Mouse (Mus musculus) midbrain, embryonic 12.5 days (tissue): ENCODE measurements at regions not wholly inside any gene's neighbourhood (a gene's known extent, or its start where the extent isn't known, plus 50 kb on each side); places are given as distances from the start of the nearest gene placed in this dataset.

ENCODE experiments used
- ATAC-seq: fragments of 200-750 bp; cut with Nextera tagmentation; 2 replicates; pipeline ENCODE4 v1.8.0; 2017; ENCODE audit warnings: low read depth, moderate TSS enrichment, moderate library complexity; ENCODE audit not compliant: low FRiP score
- H3K27ac ChIP-seq: fragments of 300-500 bp; sonication (generic); replicated peaks from 2 replicates; pipeline ENCODE4 v1.5.1; 2016; ENCODE audit warnings: mild to moderate bottlenecking
- H3K27me3 ChIP-seq: fragments of 300-500 bp; sonication (generic); 2 replicates; pipeline ENCODE4 v1.6.1; 2016; ENCODE audit warnings: mild to moderate bottlenecking
- H3K36me3 ChIP-seq: fragments of 300-500 bp; sonication (generic); 2 replicates; pipeline ENCODE4 v1.6.1; 2016
- H3K4me1 ChIP-seq: fragments of 300-500 bp; sonication (generic); 2 replicates; pipeline ENCODE4 v1.6.1; 2016
- H3K4me2 ChIP-seq: fragments of 300-500 bp; sonication (generic); replicated peaks from 2 replicates; pipeline ENCODE4 v1.6.1; 2016; ENCODE audit warnings: mild to moderate bottlenecking, moderate library complexity
- H3K4me3 ChIP-seq: fragments of 300-500 bp; sonication (generic); 2 replicates; pipeline ENCODE4 v1.5.1; 2016; ENCODE audit warnings: mild to moderate bottlenecking
- H3K9ac ChIP-seq: fragments of 300-500 bp; sonication (generic); replicated peaks from 2 replicates; pipeline ENCODE4 v1.6.1; 2016; ENCODE audit warnings: mild to moderate bottlenecking, moderate library complexity
- H3K9me3 ChIP-seq: fragments of 300-500 bp; sonication (generic); 2 replicates; pipeline ENCODE4 v1.6.1; 2016; ENCODE audit warnings: mild to moderate bottlenecking
- WGBS: fragments of 180-500 bp; shearing (Covaris S2); methylation state at CpG from one replicate; pipeline ENCODE4 v1.1.7; 2016; 5-methylcytosine and 5-hydroxymethylcytosine counted together

DNA sequence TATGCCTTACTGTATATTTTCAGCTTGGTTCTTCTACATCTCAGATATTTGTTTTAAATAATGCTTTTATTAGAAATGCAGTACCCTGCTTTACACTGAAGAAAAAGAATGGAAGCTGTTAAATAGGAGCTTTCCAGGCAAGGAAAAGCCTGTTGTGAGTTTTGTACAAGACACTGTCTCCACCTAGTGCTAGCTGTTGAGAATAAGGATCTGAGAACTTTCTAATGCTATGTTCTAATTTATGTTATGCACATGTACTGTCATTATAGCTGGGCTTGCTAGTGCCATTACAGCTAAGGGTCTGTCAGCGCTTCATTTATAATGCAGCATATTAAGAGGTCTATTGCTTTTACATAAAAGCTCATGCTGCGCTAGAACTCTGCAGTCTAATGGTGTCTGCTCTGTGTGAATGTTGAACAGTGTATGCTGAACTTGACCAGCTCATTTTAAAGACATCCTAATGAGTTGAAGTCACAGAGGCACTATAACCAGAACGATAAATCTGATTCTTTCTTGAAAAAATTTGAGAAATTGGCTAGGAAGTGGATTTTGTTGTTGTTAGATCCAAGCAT is 315.4 kb upstream of the Dnajc24 start:
- Histone ChIP-seq H3K27ac (no peak overlapping the region), H3K36me3 (no peaks in the 10 kb centered on the region), H3K4me3 (no peak overlapping the region), H3K4me2 (no peak overlapping the region), H3K4me1 (no peaks in the 10 kb centered on the region), H3K27me3 (no peaks in the 10 kb centered on the region), H3K9ac (no peak overlapping the region), H3K9me3 (no peaks in the 10 kb centered on the region)
- no peak for ATAC-seq
- WGBS = 80% methylated on average over 3 of the region's 3 CpGs

DNA sequence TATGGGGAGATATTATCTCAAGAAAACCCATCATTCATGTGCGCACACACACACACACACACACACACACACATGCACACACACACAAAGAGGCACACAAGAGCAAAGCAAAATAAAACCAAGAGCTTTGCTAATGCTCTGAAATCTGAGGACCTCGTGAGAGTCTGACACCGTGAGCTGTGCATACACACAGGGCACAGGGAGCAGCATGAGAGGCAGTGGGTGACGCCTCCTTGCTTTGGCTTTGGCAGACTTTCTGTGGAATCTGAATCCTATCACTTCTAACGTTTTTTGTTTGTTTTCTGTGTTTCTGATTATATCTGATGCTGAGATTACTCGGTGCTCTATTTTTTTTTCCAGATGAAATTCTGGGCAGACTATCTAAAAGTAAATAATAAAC is 343.4 kb upstream of the Dnajc24 start:
- no peak for ATAC-seq
- 85% methylated on average over 6 of the region's 6 CpGs for WGBS

DNA sequence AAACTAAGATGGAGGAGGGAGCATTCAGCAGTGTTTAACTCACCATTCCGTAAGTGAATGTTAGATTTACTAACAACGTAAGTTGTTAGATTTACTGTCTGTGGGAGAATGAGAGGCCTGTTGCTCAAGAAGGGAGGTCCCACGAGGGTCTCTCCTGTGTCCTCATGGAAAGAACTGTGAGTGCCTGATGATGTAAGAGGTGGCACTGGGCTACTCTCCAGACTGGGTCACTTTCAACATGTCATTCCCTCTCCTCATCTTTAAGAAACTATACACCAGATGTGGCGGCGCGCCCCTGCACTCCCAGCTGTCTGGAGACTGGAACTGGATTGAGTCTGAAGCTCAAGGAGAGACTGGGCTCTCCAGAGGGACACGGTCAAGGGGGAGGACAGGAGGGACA is 343.9 kb upstream of the Dnajc24 start:
- Histone ChIP-seq H3K36me3 (no peaks in the 10 kb centered on the region), H3K27ac (no peak overlapping the region), H3K4me3 (no peak overlapping the region), H3K4me1 (no peaks in the 10 kb centered on the region), H3K27me3 (no peaks in the 10 kb centered on the region), H3K4me2 (no peak overlapping the region), H3K9me3 (no peaks in the 10 kb centered on the region), H3K9ac (no peak overlapping the region)
- 92% methylated on average over 7 of the region's 7 CpGs for WGBS
- no peak for ATAC-seq

More for the DNA sequence above, 343.4 kb upstream of the Dnajc24 start:
- no peak overlapping the region for H3K4me3 ChIP-seq
- H3K4me2 ChIP-seq = no peak overlapping the region
- no peaks in the 10 kb centered on the region for H3K36me3 ChIP-seq
- H3K27me3 ChIP-seq = no peaks in the 10 kb centered on the region
- H3K9me3 ChIP-seq = no peaks in the 10 kb centered on the region
- H3K9ac ChIP-seq = no peak overlapping the region
- H3K27ac ChIP-seq = no peak overlapping the region
- no peaks in the 10 kb centered on the region for H3K4me1 ChIP-seq

DNA sequence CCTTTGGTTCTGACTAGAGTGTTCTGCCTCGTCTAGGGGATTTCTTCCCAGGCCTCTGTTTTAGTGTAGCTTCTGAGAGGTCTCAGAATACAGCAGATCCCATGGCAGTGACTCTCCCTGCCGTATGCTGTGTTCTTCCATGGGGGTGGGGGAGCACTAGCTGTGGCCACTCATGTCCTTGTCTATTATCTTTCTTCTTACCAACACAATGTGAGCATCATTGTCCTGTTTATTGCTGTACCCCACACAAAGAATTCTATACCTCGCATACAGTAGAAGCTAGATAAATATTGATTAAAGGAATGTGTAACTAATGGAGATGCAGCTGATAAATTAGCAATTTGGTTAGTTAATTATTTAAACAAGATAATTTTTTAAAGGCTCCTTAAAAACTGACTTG is 337.5 kb upstream of the Mpped2 start:
- Histone ChIP-seq H3K9ac (no peak overlapping the region), H3K27me3 (no peaks in the 10 kb centered on the region), H3K4me2 (no peak overlapping the region), H3K9me3 (no peaks in the 10 kb centered on the region), H3K27ac (no peak overlapping the region), H3K4me1 (no peaks in the 10 kb centered on the region), H3K36me3 (no peaks in the 10 kb centered on the region), H3K4me3 (no peak overlapping the region)
- WGBS = 67% methylated on average over 3 of the region's 3 CpGs
- peak; percentile 65 for ATAC-seq

DNA sequence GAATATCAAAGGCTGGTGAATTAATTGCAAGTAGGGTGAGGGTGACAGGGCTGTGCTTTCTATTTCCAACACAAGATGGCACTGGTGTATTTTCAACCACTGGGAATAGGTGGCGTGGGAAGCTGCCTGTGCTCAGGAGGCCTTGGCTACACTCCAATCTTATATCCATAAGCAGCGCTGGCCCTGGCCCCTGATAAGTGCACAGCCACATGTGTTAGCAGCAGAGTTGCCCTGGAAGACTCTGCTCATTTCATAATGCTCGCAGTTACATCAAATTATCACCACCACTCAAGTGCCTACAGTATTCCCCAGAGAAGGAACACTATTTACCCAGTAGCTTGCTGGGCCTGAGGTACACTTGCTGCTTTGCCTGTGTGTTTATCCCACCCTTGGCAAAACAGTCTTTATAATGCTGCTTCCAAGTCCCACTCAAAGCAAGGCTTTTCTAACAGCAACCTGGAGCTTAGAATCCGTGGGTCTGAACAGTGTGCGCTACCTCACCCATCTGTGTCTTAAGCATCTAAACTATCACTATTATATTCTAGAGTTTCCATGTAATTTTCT is 337.0 kb upstream of the Mpped2 start:
- peak; percentile 94 for ATAC-seq
- H3K4me3 ChIP-seq = no peak overlapping the region
- H3K9ac ChIP-seq = no peak overlapping the region
- H3K36me3 ChIP-seq = no peaks in the 10 kb centered on the region
- no peaks in the 10 kb centered on the region for H3K4me1 ChIP-seq
- H3K27me3 ChIP-seq = no peaks in the 10 kb centered on the region
- no peak overlapping the region for H3K4me2 ChIP-seq
- H3K27ac ChIP-seq = no peak overlapping the region
- WGBS = 50% methylated on average over 5 of the region's 5 CpGs
- H3K9me3 ChIP-seq = no peaks in the 10 kb centered on the region

DNA sequence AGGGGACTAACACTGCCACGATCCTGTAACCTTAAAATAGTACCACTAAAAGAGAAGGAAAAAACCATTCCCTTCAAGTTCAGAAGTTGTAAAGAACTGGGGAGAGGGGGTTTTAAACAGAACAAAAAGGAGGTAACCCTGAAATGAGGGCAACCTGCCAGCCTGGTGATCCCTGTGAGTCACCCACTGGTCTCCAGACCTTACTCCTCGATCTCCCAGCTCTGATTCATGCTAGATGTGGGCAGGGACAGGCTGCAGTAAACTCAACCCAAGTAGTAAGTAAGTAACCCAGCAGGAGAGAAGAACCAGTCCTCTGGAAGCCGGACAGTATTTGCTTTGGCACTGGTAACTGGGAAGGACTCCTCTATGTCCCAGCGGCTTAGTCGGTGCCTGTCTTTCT is 324.4 kb upstream of the Mpped2 start:
- Histone ChIP-seq H3K9me3 (no peaks in the 10 kb centered on the region), H3K27me3 (no peaks in the 10 kb centered on the region), H3K27ac (no peak overlapping the region), H3K4me3 (no peak overlapping the region), H3K36me3 (no peaks in the 10 kb centered on the region), H3K9ac (no peak overlapping the region), H3K4me2 (no peak overlapping the region), H3K4me1 (no peaks in the 10 kb centered on the region)
- 89% methylated on average over 5 of the region's 5 CpGs for WGBS
- no peak for ATAC-seq

DNA sequence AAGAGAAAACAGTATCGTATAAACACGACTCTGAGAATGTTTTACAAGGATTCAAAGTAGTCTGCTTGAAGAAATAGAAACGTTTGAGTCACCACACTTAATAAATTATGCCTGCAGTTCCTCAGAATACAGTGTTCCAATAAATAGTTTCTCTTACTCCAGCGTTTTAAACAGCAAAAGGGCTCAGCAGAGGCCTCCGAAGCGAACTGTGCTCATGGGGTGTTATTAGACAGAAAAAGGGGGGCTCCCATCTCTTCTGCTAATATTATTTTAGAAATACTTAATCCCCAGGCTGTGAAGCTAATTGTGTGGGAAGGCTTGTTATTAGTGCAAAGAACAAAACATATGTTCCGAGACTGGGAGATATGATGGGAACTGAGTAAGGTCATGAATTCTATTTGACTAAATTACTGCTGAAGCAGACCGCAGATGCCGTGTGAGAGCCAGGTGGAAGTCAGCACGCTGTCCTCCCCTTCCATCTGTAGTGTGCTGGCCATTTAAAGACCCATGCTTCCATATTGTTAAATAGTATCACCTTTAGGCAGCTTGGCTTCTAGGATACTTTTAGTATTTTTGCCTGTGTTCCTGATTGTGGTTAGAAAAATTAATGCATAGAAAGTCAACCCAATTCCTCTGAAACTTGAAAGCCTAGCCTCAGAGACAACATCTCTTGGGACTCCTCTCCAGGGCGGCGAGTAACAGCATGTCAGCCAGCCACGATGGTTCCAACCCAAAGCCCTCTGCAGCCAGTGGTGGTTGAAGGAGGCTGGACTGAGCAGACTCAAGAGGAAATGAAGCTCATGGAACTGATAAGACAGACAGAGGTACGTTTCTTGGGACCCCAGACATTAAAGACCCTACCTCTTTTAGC is 309.4 kb upstream of the Mpped2 start:
- ATAC-seq = no peak
- Histone ChIP-seq H3K4me2 (no peak overlapping the region), H3K4me3 (no peak overlapping the region), H3K36me3 (no peaks in the 10 kb centered on the region), H3K4me1 (no peaks in the 10 kb centered on the region), H3K9me3 (no peaks in the 10 kb centered on the region), H3K9ac (no peak overlapping the region), H3K27ac (no peak overlapping the region), H3K27me3 (no peaks in the 10 kb centered on the region)
- WGBS = 79% methylated on average over 14 of the region's 14 CpGs

DNA sequence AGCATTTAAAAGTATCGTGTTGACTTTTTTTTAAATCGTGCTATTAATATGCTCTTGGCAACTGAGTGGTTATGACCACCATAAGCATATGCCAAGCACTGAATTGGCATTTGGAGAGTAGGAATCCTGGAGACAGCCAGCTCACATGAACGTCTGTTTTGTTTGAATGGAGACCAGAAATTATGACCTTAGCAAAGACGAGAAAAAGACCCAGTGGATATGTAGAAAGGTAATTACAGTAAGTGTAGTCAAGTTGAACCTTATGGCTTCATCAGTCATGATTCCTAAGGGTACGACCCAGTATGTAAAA is 308.8 kb upstream of the Mpped2 start:
- Histone ChIP-seq H3K36me3 (no peaks in the 10 kb centered on the region), H3K27me3 (no peaks in the 10 kb centered on the region), H3K9ac (no peak overlapping the region), H3K9me3 (no peaks in the 10 kb centered on the region), H3K4me2 (no peak overlapping the region), H3K4me3 (no peak overlapping the region), H3K4me1 (no peaks in the 10 kb centered on the region), H3K27ac (no peak overlapping the region)
- 91% methylated on average over 5 of the region's 5 CpGs for WGBS
- ATAC-seq = no peak

DNA sequence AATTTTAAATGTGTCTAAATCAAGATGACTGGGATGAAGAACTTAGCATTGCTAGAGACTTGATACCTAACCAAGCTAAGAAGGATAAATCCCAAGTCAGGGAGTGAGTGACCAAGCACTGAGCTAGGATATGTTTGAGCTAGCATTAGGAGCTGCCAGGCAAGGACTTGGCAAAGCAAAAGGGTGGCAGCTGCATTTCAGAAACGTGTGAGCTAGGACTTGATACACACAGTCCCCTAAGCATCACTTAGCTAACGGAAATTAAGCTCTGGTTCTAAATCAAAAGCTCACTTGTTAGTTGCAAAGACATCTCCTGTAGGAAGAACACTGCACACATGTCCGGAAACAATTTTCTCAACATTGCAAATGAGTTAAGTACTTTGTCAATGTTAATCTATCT is 308.2 kb upstream of the Mpped2 start:
- no peak for ATAC-seq
- WGBS = 90% methylated on average over 3 of the region's 3 CpGs
- Histone ChIP-seq H3K9ac (no peak overlapping the region), H3K4me2 (no peak overlapping the region), H3K4me3 (no peak overlapping the region), H3K9me3 (no peaks in the 10 kb centered on the region), H3K4me1 (no peaks in the 10 kb centered on the region), H3K27ac (no peak overlapping the region), H3K27me3 (no peaks in the 10 kb centered on the region), H3K36me3 (no peaks in the 10 kb centered on the region)

DNA sequence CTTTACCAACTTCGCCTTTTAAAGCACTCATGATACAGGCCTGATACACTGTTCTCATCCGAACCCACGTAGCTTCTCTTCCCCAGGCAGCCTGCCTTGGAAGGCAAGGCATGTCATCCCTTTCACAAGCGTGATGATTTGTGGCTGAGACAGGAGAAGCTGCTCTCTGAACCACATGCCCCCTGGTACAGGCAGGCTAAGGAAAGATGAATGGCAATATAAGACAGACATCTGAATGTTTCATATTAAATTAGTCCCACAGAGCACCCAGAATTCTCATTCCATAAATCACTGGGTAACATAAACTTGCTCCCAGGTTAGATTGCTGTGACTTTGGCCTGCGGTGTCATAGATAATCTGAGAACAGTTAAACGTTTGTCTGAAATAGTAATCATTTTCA is 280.9 kb upstream of the Mpped2 start:
- 82% methylated on average over 6 of the region's 6 CpGs for WGBS
- H3K27ac ChIP-seq = no peak overlapping the region
- H3K36me3 ChIP-seq = no peaks in the 10 kb centered on the region
- no peaks in the 10 kb centered on the region for H3K27me3 ChIP-seq
- no peak overlapping the region for H3K9ac ChIP-seq
- H3K4me1 ChIP-seq = no peaks in the 10 kb centered on the region
- no peak for ATAC-seq
- no peak overlapping the region for H3K4me2 ChIP-seq
- no peak overlapping the region for H3K4me3 ChIP-seq
- no peaks in the 10 kb centered on the region for H3K9me3 ChIP-seq

DNA sequence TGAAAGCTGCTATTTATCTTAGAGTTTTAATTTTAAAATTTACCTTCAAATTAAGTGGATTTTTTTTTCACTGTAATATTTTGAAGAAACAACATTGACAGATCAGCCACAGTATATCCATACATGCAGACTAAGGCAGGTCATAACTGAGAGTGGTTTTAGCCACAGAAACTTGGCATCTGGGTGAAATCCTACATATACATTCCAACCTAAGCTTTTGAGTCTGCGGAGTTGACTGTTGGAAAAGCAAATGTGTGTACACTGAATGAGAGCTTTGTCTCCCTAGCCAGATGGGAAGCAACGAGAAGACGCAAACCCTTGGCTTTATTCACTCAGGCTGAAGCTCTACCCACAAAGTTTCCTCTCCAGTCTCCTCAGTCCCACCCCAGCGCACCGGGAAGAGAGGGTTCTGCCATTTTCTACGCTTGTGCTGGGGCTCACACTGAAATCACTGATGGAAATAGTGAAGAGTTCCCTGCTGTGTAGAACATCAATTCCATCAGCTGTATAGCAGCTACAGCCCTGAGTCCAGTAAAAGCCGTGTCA is 277.5 kb upstream of the Mpped2 start:
- ATAC-seq = no peak
- no peaks in the 10 kb centered on the region for H3K9me3 ChIP-seq
- 73% methylated on average over 7 of the region's 7 CpGs for WGBS

DNA sequence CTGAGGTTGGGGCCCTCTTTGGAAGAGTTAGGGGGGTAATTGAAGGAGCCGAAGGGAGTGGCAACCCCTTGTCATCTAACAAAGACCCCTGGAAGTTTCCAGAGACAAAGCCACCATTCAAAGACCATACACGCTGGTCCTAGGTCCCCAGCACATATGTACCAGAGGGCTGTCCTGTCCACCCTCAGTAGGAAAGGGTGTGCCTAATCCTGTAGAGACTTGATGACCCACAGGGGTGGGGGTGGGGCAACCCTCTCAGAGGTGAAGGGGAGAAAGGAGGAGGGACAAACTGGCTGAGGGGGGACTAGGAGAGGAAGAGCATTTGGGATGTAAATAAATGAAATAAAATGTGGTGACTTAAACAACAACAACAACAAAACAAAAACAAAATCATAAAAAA is 274.9 kb upstream of the Mpped2 start:
- no peak overlapping the region for H3K4me2 ChIP-seq
- no peaks in the 10 kb centered on the region for H3K36me3 ChIP-seq
- H3K4me3 ChIP-seq = no peak overlapping the region
- H3K9ac ChIP-seq = no peak overlapping the region
- H3K27ac ChIP-seq = no peak overlapping the region
- 38% methylated on average over 2 of the region's 2 CpGs for WGBS
- 0 out of 2 replicates have a peak, but pooled peaks have one; percentile 41 for ATAC-seq
- no peaks in the 10 kb centered on the region for H3K9me3 ChIP-seq
- H3K27me3 ChIP-seq = no peaks in the 10 kb centered on the region
- H3K4me1 ChIP-seq = no peaks in the 10 kb centered on the region

More for the DNA sequence above, 277.5 kb upstream of the Mpped2 start:
- Histone ChIP-seq H3K36me3 (no peaks in the 10 kb centered on the region), H3K4me3 (no peak overlapping the region), H3K27ac (no peak overlapping the region), H3K4me1 (no peaks in the 10 kb centered on the region), H3K4me2 (no peak overlapping the region), H3K27me3 (no peaks in the 10 kb centered on the region), H3K9ac (no peak overlapping the region)
